Mouse (Mus musculus): ENCODE measurements at regions not wholly inside any gene's neighbourhood (a gene's known extent, or its start where the extent isn't known, plus 50 kb on each side); places are given as distances from the start of the nearest gene placed in this dataset.
A peak's percentile ranks its signal among the peaks of the same experiment; 100 is the strongest.

DNA sequence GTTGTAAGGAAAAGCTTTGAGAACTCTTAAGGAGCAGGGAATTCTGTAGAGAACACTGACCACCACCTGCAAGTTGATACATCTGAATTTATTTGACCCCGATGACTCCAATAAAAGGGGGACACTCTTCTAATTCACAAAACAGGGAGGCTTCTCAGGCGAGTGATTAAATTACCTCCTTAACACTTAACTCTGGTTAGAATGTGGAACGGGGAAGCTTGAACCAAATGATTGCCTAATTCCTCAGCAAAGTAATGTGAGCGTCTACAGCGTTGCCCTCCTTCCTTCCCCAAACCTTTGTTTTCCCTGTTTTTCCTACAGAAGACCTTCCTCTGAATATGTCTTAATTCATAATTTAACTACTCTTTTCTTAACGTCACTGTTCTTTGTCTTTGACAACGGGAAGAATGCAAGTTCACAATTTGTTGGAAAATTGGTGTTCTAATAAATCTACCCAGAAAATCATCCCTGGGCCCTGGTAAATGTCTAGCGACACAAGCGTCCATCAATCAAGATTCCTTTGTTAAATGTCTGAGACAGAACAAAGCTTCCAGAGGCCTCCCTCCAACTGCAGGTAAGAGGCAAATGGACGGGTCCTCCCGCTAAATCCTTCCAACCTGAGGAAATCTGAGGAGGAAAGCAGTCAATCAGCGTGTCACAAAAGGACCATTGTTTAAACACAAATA lies 236.8 kb upstream of the Gpc5 start:
- no peak for ATAC-seq (ENCODE audit: extremely low read depth, insufficient number of reproducible peaks, low FRiP score, poor library complexity, severe bottlenecking)

DNA sequence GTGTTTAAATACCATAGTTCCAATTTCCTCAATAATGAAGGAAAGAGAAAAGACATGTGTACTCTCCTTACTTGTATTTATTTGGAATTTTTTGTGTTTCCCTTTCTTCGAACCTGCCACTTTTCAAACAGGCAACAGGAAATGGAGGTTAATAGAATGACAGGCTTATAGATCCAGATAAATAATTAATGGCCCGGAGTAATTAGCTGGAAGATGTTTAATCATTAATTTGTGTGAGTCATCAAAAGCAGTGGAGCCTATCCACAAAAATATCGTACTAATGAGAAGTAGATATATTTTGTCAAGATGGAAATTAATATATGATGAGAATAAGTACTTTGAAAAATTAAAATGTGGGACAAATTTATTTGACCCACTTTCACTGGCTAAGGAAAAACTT lies 236.3 kb upstream of the Gpc5 start:
- no peak for ATAC-seq (ENCODE audit: extremely low read depth, insufficient number of reproducible peaks, low FRiP score, poor library complexity, severe bottlenecking)

DNA sequence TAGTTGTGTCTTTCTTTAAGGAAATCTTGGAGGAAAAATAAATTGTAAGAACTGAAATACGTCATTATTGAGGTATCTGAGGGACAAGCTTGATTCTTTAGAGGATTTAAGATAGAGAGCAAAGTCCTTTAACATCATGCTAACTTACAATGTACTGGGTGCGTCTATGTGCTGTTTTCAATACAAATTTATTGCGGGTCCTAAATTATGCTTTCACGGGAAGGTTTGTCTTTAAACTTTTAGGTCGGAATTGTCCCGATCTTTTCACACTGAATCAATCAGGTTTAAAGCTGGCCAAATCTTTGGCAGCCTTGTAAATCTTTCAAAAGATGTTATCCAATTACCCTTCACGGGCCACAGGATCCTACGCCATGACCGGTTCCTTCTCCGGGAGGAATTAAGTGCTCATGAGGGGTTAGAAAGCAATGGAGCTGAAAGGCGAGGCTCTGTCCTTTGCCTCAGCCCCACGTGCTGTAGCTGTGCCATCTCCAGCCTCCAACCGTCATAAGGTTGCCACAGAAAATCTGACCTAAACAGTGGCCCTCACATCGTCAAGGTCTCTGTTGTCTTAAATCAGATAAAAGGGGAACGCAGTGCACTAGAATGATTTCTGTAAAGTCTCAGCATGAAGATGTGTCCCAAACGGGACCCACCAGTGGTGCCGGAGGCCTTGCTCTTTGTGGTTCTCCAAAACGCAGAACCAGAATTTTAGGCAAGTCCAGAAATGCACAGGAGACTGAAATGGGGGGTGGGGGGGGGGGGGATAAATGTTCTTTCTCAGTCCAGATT lies 235.6 kb upstream of the Gpc5 start:
- no peak for ATAC-seq (ENCODE audit: extremely low read depth, insufficient number of reproducible peaks, low FRiP score, poor library complexity, severe bottlenecking)

DNA sequence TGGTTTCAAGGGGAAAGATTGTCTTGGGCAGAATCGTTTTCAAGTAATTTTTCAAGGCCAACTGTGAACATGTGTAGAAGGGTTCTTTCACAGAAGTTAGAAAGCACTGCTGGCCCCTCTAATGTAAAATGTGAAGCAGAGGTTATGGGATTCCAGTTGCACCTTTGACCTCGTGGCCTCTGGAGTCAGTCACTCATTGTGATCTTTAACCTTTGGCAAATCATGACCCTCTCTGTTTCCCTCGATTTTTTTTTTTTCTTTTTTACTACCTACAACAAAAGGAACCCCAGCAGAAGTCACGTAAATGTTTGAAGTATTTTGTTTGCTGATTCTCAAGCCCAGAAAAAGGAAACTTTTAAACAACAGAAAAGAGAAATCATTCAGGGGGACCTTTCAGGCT lies 234.8 kb upstream of the Gpc5 start:
- ATAC-seq (ENCODE audit: extremely low read depth, insufficient number of reproducible peaks, low FRiP score, poor library complexity, severe bottlenecking): no peak

DNA sequence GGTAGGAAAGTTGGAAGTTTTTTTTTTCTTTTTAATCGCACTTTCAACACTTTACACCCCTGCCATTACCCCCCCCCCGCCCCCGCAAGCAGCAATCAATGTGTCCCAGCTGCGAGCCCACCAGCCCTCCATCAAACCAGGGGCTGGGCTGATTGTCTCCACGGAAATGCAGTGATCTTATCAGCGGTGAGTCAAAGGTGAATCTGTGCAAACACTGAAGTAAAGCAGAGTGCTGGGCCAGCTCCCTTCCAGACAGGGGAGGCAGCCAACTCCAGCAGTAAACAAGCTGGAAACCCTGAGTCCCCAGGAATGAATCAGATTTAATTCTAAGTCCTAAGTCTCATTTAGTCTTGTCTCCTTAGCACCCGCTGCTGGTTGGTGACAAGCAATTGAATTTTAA lies 234.3 kb upstream of the Gpc5 start:
- no peak for ATAC-seq (ENCODE audit: extremely low read depth, insufficient number of reproducible peaks, low FRiP score, poor library complexity, severe bottlenecking)

DNA sequence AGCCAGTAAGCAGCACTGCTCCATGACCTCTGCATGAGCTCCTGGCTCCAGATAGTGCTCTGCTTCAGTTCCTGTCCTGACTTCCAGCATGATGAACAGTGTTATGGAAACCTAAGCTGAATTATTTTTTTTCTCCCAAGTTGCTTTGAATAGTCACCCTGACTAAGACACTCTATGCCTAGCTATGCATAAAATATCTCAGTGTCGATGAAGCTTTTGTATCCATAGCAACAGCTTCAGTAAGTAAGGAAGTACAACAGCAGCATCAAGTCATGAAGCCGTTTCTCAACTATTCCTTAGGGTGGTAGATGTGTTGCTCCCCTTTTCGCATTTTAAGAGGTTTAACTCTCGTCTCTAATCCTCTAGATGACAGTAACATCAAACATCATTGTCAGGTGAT lies 228.4 kb upstream of the Gpc5 start:
- ATAC-seq (ENCODE audit: extremely low read depth, insufficient number of reproducible peaks, low FRiP score, poor library complexity, severe bottlenecking): no peak

DNA sequence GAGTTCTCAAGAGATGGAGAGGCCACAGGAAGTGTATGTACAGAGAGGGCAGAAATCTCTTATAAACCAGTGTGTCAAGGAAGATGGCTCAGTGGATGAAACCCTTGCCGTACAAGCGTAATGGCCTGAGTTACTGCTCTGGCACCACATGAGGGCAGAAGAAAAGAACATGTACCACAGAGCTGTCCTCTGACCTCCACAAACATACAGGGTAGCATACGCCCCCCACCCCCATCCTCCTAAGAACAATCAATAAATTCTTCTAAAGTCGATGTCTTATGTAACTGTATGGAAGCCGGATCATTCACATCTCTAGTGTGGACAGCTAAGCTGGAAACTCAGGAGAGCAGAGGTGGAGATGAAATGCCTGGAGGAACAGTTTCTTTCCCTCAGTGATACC lies 227.9 kb upstream of the Gpc5 start:
- no peak for ATAC-seq (ENCODE audit: extremely low read depth, insufficient number of reproducible peaks, low FRiP score, poor library complexity, severe bottlenecking)

DNA sequence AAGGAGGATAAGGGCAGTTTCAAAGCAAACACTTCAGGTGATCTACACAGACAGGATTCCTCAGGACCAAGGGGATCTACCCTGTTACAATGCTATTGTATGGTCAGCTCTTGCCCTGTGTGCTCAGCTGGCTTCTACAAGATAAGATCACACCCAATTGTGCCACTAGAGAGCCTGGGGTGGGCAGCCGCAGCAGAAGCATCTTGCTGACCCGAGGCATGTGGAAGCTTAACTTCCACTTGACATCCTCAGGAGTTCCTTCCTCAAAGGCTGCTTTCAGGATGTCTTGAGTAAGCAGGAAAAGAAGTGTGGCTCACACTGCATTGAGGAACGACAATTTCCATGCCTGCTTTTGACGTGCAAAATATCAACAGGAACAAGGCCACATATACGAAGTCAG lies 222.8 kb upstream of the Gpc5 start:
- no peak for ATAC-seq (ENCODE audit: extremely low read depth, insufficient number of reproducible peaks, low FRiP score, poor library complexity, severe bottlenecking)

DNA sequence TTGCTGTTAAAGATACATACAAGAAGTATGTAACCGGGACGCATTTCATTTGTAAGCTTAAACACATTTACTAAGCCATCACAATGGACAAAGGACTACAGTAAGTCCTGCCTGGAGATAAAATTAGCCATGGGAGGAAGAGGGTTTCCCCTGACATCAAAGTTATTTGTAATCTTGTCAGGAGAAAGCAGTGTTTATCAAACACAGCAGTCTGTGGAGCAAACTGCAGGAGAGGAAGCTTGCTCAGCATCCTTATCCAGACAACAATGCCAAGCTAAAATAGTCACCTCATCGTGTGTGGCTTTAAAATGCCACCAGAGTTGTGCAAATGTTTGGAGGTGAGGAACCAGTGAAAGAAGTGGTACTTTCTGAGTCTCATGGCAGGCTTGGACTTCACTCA lies 216.9 kb upstream of the Gpc5 start:
- no peak for ATAC-seq (ENCODE audit: extremely low read depth, insufficient number of reproducible peaks, low FRiP score, poor library complexity, severe bottlenecking)

DNA sequence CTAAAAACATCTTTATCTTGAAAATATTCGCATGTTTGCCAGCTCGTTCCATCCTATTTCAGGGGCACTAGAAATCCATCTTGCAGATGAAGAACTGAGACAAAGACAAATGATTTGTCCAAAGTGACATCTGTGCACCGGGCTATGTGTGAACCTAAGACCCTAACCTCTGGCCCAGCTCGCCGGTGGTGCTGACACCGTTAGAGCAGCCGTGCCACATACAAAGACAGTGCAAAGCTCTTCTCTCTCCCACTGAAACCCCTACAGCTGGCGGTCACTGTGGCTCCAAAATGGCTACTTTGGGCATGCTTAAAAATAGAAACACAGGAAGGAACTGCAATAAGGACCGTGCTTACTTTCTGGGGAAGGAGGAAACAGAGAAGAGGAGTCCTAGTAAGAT lies 215.6 kb upstream of the Gpc5 start:
- ATAC-seq (ENCODE audit: extremely low read depth, insufficient number of reproducible peaks, low FRiP score, poor library complexity, severe bottlenecking): no peak

DNA sequence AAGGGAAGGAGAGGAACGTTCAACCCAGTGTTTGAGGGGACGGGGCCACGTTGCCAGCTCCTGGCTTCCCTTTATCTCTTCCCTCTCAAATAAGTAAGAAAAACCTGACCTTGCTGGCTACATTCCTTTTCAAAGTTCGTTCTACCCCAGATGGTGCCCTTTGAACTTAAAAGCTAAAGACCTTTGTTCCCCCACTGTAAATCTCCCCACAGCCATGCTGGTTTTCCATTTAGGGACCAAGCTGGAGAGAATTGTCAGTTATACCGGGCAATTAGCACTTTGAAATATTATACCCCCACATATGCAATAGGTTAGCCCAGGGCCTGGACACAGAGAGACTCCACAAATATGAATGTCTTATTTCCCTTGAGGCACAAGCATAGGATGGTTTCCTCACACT lies 214.5 kb upstream of the Gpc5 start:
- ATAC-seq (ENCODE audit: extremely low read depth, insufficient number of reproducible peaks, low FRiP score, poor library complexity, severe bottlenecking): no peak

DNA sequence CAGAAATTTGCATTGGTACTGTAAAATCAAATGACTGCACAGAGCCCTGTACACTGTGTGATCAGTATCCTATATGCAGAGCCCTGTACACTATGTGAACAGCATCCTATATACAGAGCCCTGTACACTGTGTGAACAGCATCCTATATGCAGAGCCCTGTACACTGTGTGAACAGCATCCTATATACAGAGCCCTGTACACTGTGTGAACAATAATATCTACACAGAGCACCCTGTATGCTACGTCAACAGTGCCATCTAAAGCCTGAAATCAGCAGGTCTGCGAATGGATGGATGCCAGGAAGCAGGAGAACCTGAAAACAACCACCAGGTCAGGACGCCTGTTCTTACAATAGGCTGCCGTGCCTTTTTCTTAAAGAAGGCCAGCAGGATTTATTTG lies 211.7 kb upstream of the Gpc5 start:
- ATAC-seq (ENCODE audit: extremely low read depth, insufficient number of reproducible peaks, low FRiP score, poor library complexity, severe bottlenecking): no peak

DNA sequence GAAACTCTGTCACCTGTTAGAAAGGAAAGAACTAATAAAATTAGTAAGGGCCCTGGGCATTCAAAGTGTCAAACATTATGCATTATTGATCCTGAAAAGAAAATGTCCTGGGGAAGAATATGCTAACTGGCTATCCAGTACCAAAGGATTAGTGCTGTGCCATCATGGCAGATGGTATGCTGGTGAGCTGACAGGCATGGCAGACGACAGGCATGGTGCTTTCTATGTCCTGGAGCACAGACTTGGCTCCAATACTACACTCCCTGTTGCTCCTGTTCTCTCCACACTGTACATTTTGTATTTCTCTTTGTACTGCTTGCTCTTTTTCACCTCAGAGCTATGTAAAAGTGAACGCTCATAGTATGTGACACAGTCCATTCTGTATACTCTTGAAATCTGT lies 187.9 kb upstream of the Gpc5 start:
- no peak for ATAC-seq (ENCODE audit: extremely low read depth, insufficient number of reproducible peaks, low FRiP score, poor library complexity, severe bottlenecking)

DNA sequence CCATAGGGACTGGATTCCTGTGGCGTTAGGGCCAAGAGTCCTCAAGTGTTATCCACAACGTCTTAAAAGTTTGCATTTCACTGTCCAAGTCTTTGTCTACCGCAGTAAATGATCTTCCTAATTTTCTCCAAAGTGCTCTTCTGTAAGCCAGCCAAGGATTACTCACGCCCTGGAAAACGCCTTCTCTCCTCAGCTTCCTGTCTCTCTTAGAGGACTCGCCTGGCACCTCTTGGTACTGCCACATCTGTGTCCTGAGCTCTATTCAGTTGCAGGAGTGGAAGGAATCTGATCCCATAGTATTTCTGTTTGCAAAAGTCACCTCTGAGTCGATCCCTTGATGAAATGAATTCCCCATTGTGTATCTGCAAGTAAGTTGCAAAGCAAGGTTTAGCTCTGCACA lies 179.7 kb upstream of the Gpc5 start:
- no peak for ATAC-seq (ENCODE audit: extremely low read depth, insufficient number of reproducible peaks, low FRiP score, poor library complexity, severe bottlenecking)

DNA sequence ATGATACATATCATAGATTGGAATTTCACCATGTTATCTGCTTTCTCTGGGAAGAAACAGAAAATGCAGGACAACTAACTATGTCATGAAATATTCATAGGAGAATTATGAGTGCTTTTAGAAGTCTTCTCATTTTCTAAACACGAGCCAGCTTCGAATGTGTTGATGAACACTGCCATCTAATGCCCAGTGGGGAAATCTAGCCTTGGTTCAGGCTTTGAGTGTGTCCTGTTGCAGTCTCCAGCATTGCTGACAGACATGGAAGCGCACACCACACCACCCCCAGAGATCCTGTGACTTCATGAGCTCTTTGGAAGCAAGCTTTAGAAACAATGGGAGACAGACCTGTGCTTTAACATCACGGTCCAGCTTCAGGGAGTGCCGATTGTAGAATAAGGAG lies 178.8 kb upstream of the Gpc5 start:
- ATAC-seq (ENCODE audit: extremely low read depth, insufficient number of reproducible peaks, low FRiP score, poor library complexity, severe bottlenecking): no peak

DNA sequence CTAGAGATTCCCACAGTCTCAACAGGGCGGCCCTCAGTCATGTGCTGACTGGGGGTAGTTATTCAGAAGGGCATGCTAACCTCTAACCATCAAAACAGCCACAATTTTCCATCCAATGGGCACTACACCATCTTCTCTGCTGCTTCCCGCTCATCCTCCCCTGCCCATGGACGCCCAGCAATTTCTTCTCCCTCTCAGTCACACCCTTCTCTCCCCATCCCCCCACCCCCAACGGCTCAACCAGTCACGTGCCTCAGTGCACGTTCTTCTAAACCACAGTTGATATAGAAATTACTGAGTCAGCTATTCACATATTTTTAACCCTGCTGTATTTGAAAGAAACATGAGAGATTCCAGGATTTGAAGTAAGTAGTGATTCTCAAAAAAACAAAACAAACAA lies 146.3 kb upstream of the Gpc5 start:
- no peak for ATAC-seq (ENCODE audit: extremely low read depth, insufficient number of reproducible peaks, low FRiP score, poor library complexity, severe bottlenecking)

DNA sequence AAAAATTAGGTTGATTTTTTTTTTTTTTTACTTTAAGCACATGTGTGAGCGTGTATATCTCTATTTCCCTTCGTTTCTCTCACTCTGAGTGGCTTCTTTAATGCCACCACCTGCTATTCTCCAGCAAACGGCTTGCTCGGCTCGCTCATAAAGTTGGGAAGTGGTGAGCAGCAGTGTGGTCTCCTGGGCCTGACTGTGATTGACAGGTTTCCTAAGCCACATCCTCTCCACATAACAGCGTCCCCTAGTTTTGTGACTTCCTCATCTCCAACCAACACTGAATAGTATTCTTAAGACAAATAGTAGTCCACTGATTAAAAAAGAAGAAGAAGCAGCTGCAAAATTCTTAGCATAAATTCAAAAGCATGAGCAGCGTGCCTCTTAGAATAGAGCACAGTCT lies 145.7 kb upstream of the Gpc5 start:
- peak; percentile 69; the same call in 1 of the 2 replicates for ATAC-seq (ENCODE audit: extremely low read depth, insufficient number of reproducible peaks, low FRiP score, poor library complexity, severe bottlenecking)

DNA sequence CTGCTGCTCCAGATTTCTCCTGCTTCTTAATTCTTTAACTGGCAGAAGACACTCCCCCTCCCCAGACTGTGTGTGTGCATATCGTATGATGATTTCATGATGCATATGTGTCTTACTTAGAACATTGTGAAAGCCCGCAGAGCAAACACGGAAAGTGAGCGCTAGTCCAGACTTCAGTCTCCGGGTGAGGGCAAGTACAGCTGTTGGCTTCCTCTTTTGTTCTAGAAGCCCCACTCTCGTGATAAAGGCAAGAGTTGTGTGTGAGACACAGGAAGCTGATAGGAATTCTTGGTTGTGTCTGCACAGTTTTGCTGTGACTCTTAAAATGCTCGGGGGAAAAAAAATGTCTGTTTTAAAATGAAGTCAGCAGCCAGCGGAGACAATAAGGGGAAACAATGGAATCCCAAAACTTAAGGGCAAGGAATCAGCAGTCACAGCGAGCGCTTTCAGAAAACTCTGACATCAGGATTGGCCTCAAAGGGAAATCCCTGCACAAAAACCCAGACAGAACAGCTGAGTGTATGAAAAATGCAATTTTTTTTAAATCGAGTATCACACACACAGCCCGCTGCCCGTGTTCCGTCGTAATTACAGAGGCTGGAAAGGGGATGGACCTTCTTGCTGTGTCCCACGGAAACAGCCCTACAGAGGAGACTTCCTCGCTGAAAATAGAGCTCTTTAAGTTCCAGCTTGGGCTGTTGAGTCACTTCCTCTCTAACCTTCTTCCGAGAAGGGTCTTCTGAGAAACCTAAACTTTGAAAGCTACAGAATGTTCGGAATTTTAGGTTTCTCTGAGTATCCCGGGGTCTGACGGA lies 143.5 kb upstream of the Gpc5 start:
- ATAC-seq (ENCODE audit: extremely low read depth, insufficient number of reproducible peaks, low FRiP score, poor library complexity, severe bottlenecking): peak; percentile 65

DNA sequence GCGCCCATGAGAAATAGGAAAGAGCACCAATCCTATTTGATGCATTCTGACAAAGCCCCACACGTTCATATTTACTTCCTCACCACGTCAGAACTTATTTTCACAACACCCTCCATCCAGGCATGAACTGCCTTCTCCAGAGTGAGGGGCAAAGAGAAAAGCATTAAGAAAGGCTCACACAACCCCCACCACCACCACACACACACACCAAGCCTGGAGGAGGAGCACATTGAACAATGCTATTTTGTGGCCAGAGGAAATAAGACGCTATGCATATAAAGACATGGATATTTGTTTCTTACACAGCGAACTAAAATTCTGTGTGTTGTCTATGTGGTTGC lies 142.9 kb upstream of the Gpc5 start:
- ATAC-seq (ENCODE audit: extremely low read depth, insufficient number of reproducible peaks, low FRiP score, poor library complexity, severe bottlenecking): no peak

DNA sequence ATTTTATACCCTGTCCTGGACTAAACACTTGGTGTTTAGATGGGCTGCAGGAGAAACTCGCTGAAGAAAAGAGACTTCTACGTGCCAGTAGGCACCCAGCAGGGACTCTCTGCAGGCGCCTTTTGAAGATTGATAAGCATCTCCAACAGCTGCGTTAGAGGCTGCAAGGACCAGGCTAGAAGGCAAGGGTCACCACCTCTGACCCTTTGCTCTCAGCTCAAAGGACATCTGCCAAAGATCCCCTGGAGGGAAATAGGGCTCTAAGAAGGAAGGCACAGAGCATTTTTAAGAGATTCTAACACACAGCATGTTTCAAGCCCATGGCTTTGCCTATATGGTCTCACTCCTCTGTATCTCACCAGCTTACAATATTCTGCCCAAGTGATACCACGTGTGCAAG lies 139.7 kb upstream of the Gpc5 start:
- ATAC-seq (ENCODE audit: extremely low read depth, insufficient number of reproducible peaks, low FRiP score, poor library complexity, severe bottlenecking): no peak
